Mouse (Mus musculus) heart, embryonic 12.5 days (tissue): ENCODE measurements around the gene Ssrp1. TPM values are rescaled to one million over a fixed set of nuclear protein-coding genes. Genes with fewer than 3 reads are reported as not detected.

Experiments used
- ATAC-seq: fragments of 200-750 bp; cut with Nextera tagmentation; 2 replicates; pipeline ENCODE4 v1.8.0; 2017; ENCODE audit warnings: moderate TSS enrichment, moderate library complexity; ENCODE audit not compliant: insufficient number of reproducible peaks, low FRiP score
- H3K27ac ChIP-seq: fragments of 300-500 bp; sonication (generic); 2 replicates; pipeline ENCODE4 v1.5.1; 2016; ENCODE audit warnings: mild to moderate bottlenecking, moderate library complexity; ENCODE audit not compliant: poor library complexity, severe bottlenecking
- H3K27me3 ChIP-seq: fragments of 300-500 bp; sonication (generic); replicated peaks from 2 replicates; pipeline ENCODE4 v1.6.1; 2016; ENCODE audit warnings: mild to moderate bottlenecking, moderate library complexity
- H3K36me3 ChIP-seq: fragments of 300-500 bp; sonication (generic); 2 replicates; pipeline ENCODE4 v1.6.1; 2016; ENCODE audit warnings: mild to moderate bottlenecking, moderate library complexity
- H3K4me1 ChIP-seq: fragments of 300-500 bp; sonication (generic); replicated peaks from 2 replicates; pipeline ENCODE4 v1.6.1; 2016; ENCODE audit warnings: mild to moderate bottlenecking
- H3K4me2 ChIP-seq: fragments of 300-500 bp; sonication (generic); 2 replicates; pipeline ENCODE4 v1.6.1; 2016; ENCODE audit warnings: mild to moderate bottlenecking, moderate library complexity
- H3K4me3 ChIP-seq: fragments of 300-500 bp; sonication (generic); 2 replicates; pipeline ENCODE4 v1.5.1; 2016; ENCODE audit warnings: mild to moderate bottlenecking
- H3K9ac ChIP-seq: fragments of 300-500 bp; sonication (generic); 2 replicates; pipeline ENCODE4 v1.6.1; 2016; ENCODE audit warnings: mild to moderate bottlenecking, moderate library complexity
- H3K9me3 ChIP-seq: fragments of 300-500 bp; sonication (generic); replicated peaks from 2 replicates; pipeline ENCODE4 v1.6.1; 2016; ENCODE audit warnings: mild to moderate bottlenecking, moderate library complexity
- WGBS: fragments of 180-500 bp; shearing (Covaris S2); methylation state at CpG from one replicate; pipeline ENCODE4 v1.1.7; 2016; 5-methylcytosine and 5-hydroxymethylcytosine counted together
- polyA plus RNA-seq: library from polyadenylated mRNA; unstranded; fragments of >200 nt; fragmentation: Nextera tagmentation; extraction: Ambion mirVana; gene quantifications from 2 replicates; pipeline ENCODE4 v1.2.1, GENCODE M21; 2016

Ssrp1 gene
- polyA plus RNA-seq = 146 and 151 TPM in 2 replicates

GRCm38 (mm10) chr2:85037047-85038026 lies at the start of gene Ssrp1, which contains the start of gene P2rx3:
Ssrp1 (plus strand) TSS chr2:85037234.
P2rx3 (minus strand) TSS chr2:85037462.
- Histone ChIP-seq H3K4me3 (peak within 1 kb of the TSS; percentile 70), H3K27me3 (no peaks in the 10 kb centered on the region), H3K4me1 (peaks cover 15% of the 10 kb centered on the region), H3K27ac (peak within 1 kb of the TSS; percentile 69), H3K9me3 (no peaks in the 10 kb centered on the region), H3K9ac (peak within 1 kb of the TSS; percentile 94), H3K4me2 (peak within 1 kb of the TSS; percentile 77), H3K36me3 (peaks cover 32% of the 10 kb centered on the region)
- WGBS = under 1% methylated on average over 65 of the region's 66 CpGs
- peak; percentile 95 for ATAC-seq

- Histone ChIP-seq H3K36me3 (no peaks in the 10 kb centered on the region), H3K4me1 (no peaks in the 10 kb centered on the region), H3K27me3 (no peaks in the 10 kb centered on the region), H3K9me3 (no peaks in the 10 kb centered on the region), H3K27ac (no peak within 1 kb of the TSS), H3K4me2 (no peak within 1 kb of the TSS), H3K4me3 (no peak within 1 kb of the TSS), H3K9ac (no peak within 1 kb of the TSS)
- WGBS = 85% methylated on average over 1 of the region's 1 CpGs
- ATAC-seq = no peak
Observed at GRCm38 (mm10) chr2:84987930-84988329, 49.1 kb upstream of the Ssrp1 start, which contains the start of gene Prg3. Prg3 (plus strand) TSS chr2:84988215.

GRCm38 (mm10) chr2:84996376-84996775 lies 40.7 kb upstream of the Ssrp1 start:
- Histone ChIP-seq H3K36me3 (no peaks in the 10 kb centered on the region), H3K9me3 (no peaks in the 10 kb centered on the region), H3K4me1 (no peaks in the 10 kb centered on the region), H3K27me3 (no peaks in the 10 kb centered on the region), H3K27ac (no peak overlapping the region), H3K4me2 (no peak overlapping the region), H3K4me3 (no peak overlapping the region), H3K9ac (no peak overlapping the region)
- WGBS = 88% methylated on average over 2 of the region's 2 CpGs
- no peak for ATAC-seq

- Histone ChIP-seq H3K4me1 (peaks cover 16% of the 10 kb centered on the region), H3K27ac (0 out of 2 replicates have a peak overlapping the region, but pooled peaks have one; percentile 23), H3K4me2 (no peak overlapping the region), H3K4me3 (no peak overlapping the region), H3K9me3 (no peaks in the 10 kb centered on the region), H3K9ac (no peak overlapping the region), H3K27me3 (no peaks in the 10 kb centered on the region), H3K36me3 (no peaks in the 10 kb centered on the region)
- peak; percentile 37; the same call in 1 of the 2 replicates for ATAC-seq
- 66% methylated on average over 3 of the region's 3 CpGs for WGBS
Observed at GRCm38 (mm10) chr2:84999486-85000181, 37.4 kb upstream of the Ssrp1 start.

GRCm38 (mm10) chr2:85001497-85001896 lies 35.5 kb upstream of the Ssrp1 start:
- H3K27me3 ChIP-seq = no peaks in the 10 kb centered on the region
- H3K4me2 ChIP-seq = no peak overlapping the region
- H3K36me3 ChIP-seq = no peaks in the 10 kb centered on the region
- H3K9me3 ChIP-seq = no peaks in the 10 kb centered on the region
- 78% methylated on average over 13 of the region's 13 CpGs for WGBS
- no peak overlapping the region for H3K4me3 ChIP-seq
- peaks cover 19% of the 10 kb centered on the region for H3K4me1 ChIP-seq
- H3K9ac ChIP-seq = no peak overlapping the region
- no peak for ATAC-seq
- H3K27ac ChIP-seq = no peak overlapping the region

GRCm38 (mm10) chr2:85002575-85002974 lies 34.5 kb upstream of the Ssrp1 start:
- H3K9ac ChIP-seq = no peak overlapping the region
- H3K4me2 ChIP-seq = no peak overlapping the region
- H3K9me3 ChIP-seq = no peaks in the 10 kb centered on the region
- H3K4me1 ChIP-seq = peaks cover 29% of the 10 kb centered on the region
- ATAC-seq = 0 out of 2 replicates have a peak, but pooled peaks have one; percentile 34
- 0 out of 2 replicates have a peak overlapping the region, but pooled peaks have one; percentile 17 for H3K27ac ChIP-seq
- no peaks in the 10 kb centered on the region for H3K36me3 ChIP-seq
- no peaks in the 10 kb centered on the region for H3K27me3 ChIP-seq
- no peak overlapping the region for H3K4me3 ChIP-seq
- 40% methylated on average over 8 of the region's 8 CpGs for WGBS

GRCm38 (mm10) chr2:85004341-85004740 lies 32.7 kb upstream of the Ssrp1 start:
- no peak overlapping the region for H3K9ac ChIP-seq
- H3K4me1 ChIP-seq = peaks cover 29% of the 10 kb centered on the region
- no peaks in the 10 kb centered on the region for H3K9me3 ChIP-seq
- H3K4me2 ChIP-seq = no peak overlapping the region
- WGBS = 79% methylated on average over 4 of the region's 4 CpGs
- no peak overlapping the region for H3K4me3 ChIP-seq
- H3K27ac ChIP-seq = no peak overlapping the region
- no peak for ATAC-seq
- no peaks in the 10 kb centered on the region for H3K36me3 ChIP-seq
- no peaks in the 10 kb centered on the region for H3K27me3 ChIP-seq

- no peak for ATAC-seq
- peaks cover 47% of the 10 kb centered on the region for H3K4me1 ChIP-seq
- no peak overlapping the region for H3K4me2 ChIP-seq
- 64% methylated on average over 7 of the region's 7 CpGs for WGBS
- H3K9me3 ChIP-seq = no peaks in the 10 kb centered on the region
- no peaks in the 10 kb centered on the region for H3K36me3 ChIP-seq
- H3K4me3 ChIP-seq = no peak overlapping the region
- H3K27ac ChIP-seq = no peak overlapping the region
- H3K9ac ChIP-seq = no peak overlapping the region
- H3K27me3 ChIP-seq = no peaks in the 10 kb centered on the region
Observed at GRCm38 (mm10) chr2:85006600-85006999, 30.4 kb upstream of the Ssrp1 start.

- WGBS = 33% methylated on average over 4 of the region's 4 CpGs
- Histone ChIP-seq H3K27ac (no peak overlapping the region), H3K27me3 (no peaks in the 10 kb centered on the region), H3K4me3 (no peak overlapping the region), H3K4me2 (no peak overlapping the region), H3K36me3 (no peaks in the 10 kb centered on the region), H3K9me3 (no peaks in the 10 kb centered on the region), H3K4me1 (peaks cover 52% of the 10 kb centered on the region), H3K9ac (no peak overlapping the region)
- no peak for ATAC-seq
Observed at GRCm38 (mm10) chr2:85007729-85008128, 29.3 kb upstream of the Ssrp1 start.

GRCm38 (mm10) chr2:85009212-85009611 lies 27.8 kb upstream of the Ssrp1 start:
- ATAC-seq = no peak
- Histone ChIP-seq H3K36me3 (no peaks in the 10 kb centered on the region), H3K4me3 (no peak overlapping the region), H3K27ac (no peak overlapping the region), H3K4me2 (no peak overlapping the region), H3K4me1 (peaks cover 47% of the 10 kb centered on the region), H3K9ac (no peak overlapping the region), H3K27me3 (no peaks in the 10 kb centered on the region), H3K9me3 (no peaks in the 10 kb centered on the region)
- 73% methylated on average over 2 of the region's 2 CpGs for WGBS
